Comparison of ENCODE assay signal across 9 mouse cellular contexts in the genomic region with DNA sequence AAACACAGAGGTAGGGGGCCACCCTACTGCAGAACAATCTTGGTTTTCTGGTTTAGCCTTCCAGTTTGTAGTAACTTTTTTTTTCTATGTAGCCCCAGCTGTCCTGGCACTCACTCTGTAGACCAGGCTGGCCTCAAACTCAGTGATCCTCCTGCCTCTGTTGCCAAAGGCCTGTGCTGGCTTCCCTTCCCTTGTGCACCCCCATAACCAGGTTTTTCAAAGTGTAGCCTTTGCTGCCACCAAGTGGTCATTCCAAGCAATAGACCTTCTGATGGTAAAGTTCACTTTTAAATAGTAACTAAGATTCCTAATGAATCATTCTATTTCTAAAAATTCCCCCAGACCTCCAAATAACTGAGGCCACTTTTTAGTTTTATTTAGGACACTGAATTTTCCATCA. TPM values are rescaled to one million over a fixed set of nuclear protein-coding genes. Genes with fewer than 3 reads are reported as not detected.
DNase-seq lines count a peak whose midpoint lies in the region; ATAC-seq and TF ChIP-seq lines count a peak whose summit lies in the region.
"Had no signal": no experiment of that assay in that cellular context is flagged by ENCODE, and none has a peak within 500 bp of the region (broad histone marks: within the 10 kb centered on the region; RNA-seq: fewer than 3 reads in every experiment).

No protein-coding gene starts in this region.

- no peak overlapping the region for H3K4me3 ChIP-seq in embryonic facial prominence, embryonic 11.5 days (ENCODE audit: low read depth, low read length)
- no peak overlapping the region for H3K4me3 ChIP-seq in intestine, embryonic 16.5 days (ENCODE audit: low read length)
- H3K4me3 ChIP-seq in small intestine, adult 2 months (ENCODE audit: low read depth, low read length) = no peak overlapping the region

- ATAC-seq in cerebellum, adult (ENCODE audit: insufficient number of reproducible peaks, low FRiP score, low TSS enrichment) = no peak
- peak; percentile 56; the same call in 1 of the 2 replicates for ATAC-seq in embryonic facial prominence, embryonic 11.5 days (replicated peaks; ENCODE audit: insufficient number of reproducible peaks, low FRiP score, low TSS enrichment, low read depth)
- ATAC-seq in intestine, embryonic 16.5 days = 0 out of 2 replicates have a peak, but pooled peaks have one; percentile 46

- no peak for TF ChIP-seq POLR2A in small intestine, adult 2 months (IDR thresholded peaks at IDR 0.05; ENCODE audit: low read depth, low read length)

- no peaks in the 10 kb centered on the region for H3K27me3 ChIP-seq in embryonic facial prominence, embryonic 11.5 days (ENCODE audit: control insufficient read depth, insufficient read depth, low read length)
- H3K27me3 ChIP-seq in intestine, embryonic 16.5 days (replicated peaks; ENCODE audit: control insufficient read depth, insufficient read depth, low read length) = no peaks in the 10 kb centered on the region
- no peaks in the 10 kb centered on the region for H3K27me3 ChIP-seq in small intestine, adult 2 months (ENCODE audit: control insufficient read depth, insufficient read depth, low read length)

- TF ChIP-seq CTCF in small intestine, adult 2 months (IDR thresholded peaks at IDR 0.05; ENCODE audit: extremely low read depth, insufficient read length, insufficient replicate concordance, low read depth, low read length) = peak; percentile 67; the same call in 1 of the 2 replicates

- no peak overlapping the region for H3K27ac ChIP-seq in embryonic facial prominence, embryonic 11.5 days (replicated peaks; ENCODE audit: low read depth, low read length)
- H3K27ac ChIP-seq in intestine, embryonic 16.5 days (ENCODE audit: low read length) = no peak overlapping the region
- H3K27ac ChIP-seq in small intestine, adult 2 months (ENCODE audit: insufficient read depth, low read depth, low read length) = no peak overlapping the region

- H3K4me2 ChIP-seq in embryonic facial prominence, embryonic 11.5 days (ENCODE audit: low read depth, low read length) = no peak overlapping the region
- H3K4me2 ChIP-seq in intestine, embryonic 16.5 days (ENCODE audit: low read depth, low read length) = no peak overlapping the region

- no peaks in the 10 kb centered on the region for H3K36me3 ChIP-seq in embryonic facial prominence, embryonic 11.5 days (replicated peaks; ENCODE audit: control insufficient read depth, insufficient read depth, low read depth, low read length)
- H3K36me3 ChIP-seq in intestine, embryonic 16.5 days (ENCODE audit: control insufficient read depth, insufficient read depth, low read length) = 0 out of 2 replicates have a peak, but pooled peaks cover 5% of the 10 kb centered on the region
- peaks cover 20% of the 10 kb centered on the region for H3K36me3 ChIP-seq in small intestine, adult 2 months (ENCODE audit: control insufficient read depth, insufficient read depth, low read length)

- H3K4me1 ChIP-seq in embryonic facial prominence, embryonic 11.5 days (ENCODE audit: control insufficient read depth, insufficient read depth, low read length) = no peaks in the 10 kb centered on the region
- no peaks in the 10 kb centered on the region for H3K4me1 ChIP-seq in intestine, embryonic 16.5 days (ENCODE audit: control insufficient read depth, insufficient read depth, low read length)
- no peaks in the 10 kb centered on the region for H3K4me1 ChIP-seq in small intestine, adult 2 months (ENCODE audit: control insufficient read depth, insufficient read depth, insufficient read length, low read length)

- peak; percentile 40 for DNase-seq in cerebellum, adult 11 months
- peak; percentile 79 for DNase-seq in 3T3-L1 (ENCODE audit: low read depth, low spot score)
- DNase-seq in adrenal gland, postnatal 10 days = peak; percentile 67
- DNase-seq in embryonic facial prominence, embryonic 11.5 days (ENCODE audit: low spot score) = peak; percentile 69
- peak; percentile 63 for DNase-seq in lung, postnatal 36 days

- H3K9me3 ChIP-seq in embryonic facial prominence, embryonic 11.5 days (replicated peaks; ENCODE audit: control insufficient read depth, low read length) = no peaks in the 10 kb centered on the region
- no peaks in the 10 kb centered on the region for H3K9me3 ChIP-seq in intestine, embryonic 16.5 days (ENCODE audit: control insufficient read depth, low read length)

- no peak overlapping the region for H3K9ac ChIP-seq in embryonic facial prominence, embryonic 11.5 days (replicated peaks; ENCODE audit: low read length)
- no peak overlapping the region for H3K9ac ChIP-seq in intestine, embryonic 16.5 days (ENCODE audit: low read depth, low read length)

RNA-seq across cellular contexts. Expression of a gene that starts 23.2 kb away (rescaled TPM):
- total RNA-seq in adrenal gland, postnatal 10 days (2021) = 10 to 100 TPM; 56.4 to 67.8 TPM
- polyA plus RNA-seq in embryonic facial prominence, embryonic 11.5 days (2014; fragmentation: Nextera tagmentation; extraction: Ambion mirVana) = 43.1 and 43.7 TPM in 2 replicates
- 26.6 and 27.8 TPM in 2 replicates for polyA plus RNA-seq in intestine, embryonic 16.5 days (2015; fragmentation: Nextera tagmentation; extraction: Ambion mirVana)
- polyA plus RNA-seq in small intestine, adult 2 months (2012; rRNA removed) = 4.4 and 6.4 TPM in 2 replicates

RNA-seq across cellular contexts. Expression of a gene that starts 31.9 kb away (rescaled TPM):
- total RNA-seq in adrenal gland, postnatal 10 days (2021) = 1 to 10 TPM; 1.4 to 1.8 TPM
- 0.29 and 0.91 TPM in 2 replicates for polyA plus RNA-seq in embryonic facial prominence, embryonic 11.5 days (2014; fragmentation: Nextera tagmentation; extraction: Ambion mirVana)
- 0.26 and 0.28 TPM in 2 replicates for polyA plus RNA-seq in intestine, embryonic 16.5 days (2015; fragmentation: Nextera tagmentation; extraction: Ambion mirVana)
- polyA plus RNA-seq in small intestine, adult 2 months (2012; rRNA removed) = 0.37 and 0.52 TPM in 2 replicates
- polyA plus RNA-seq: C2C12 had no signal
